Mouse (Mus musculus) kidney, adult 2 months (tissue): ENCODE results near the gene Fbxo36. TPM values are rescaled to one million over a fixed set of nuclear protein-coding genes. Genes with fewer than 3 reads are reported as not detected.

ENCODE experiments used
- DNase-seq: peaks from one replicate; pipeline ENCODE4 v3.0.0; 2021
- H3K27ac ChIP-seq: fragments of 200-500 bp; 2 replicates; pipeline ENCODE4 v1.5.1; 2012; ENCODE audit warnings: low read depth, low read length, control low read depth, inconsistent platforms; ENCODE audit not compliant: insufficient read depth
- H3K27me3 ChIP-seq: fragments of 200-500 bp; replicated peaks from 2 replicates; pipeline ENCODE4 v1.6.1; 2012; ENCODE audit warnings: mild to moderate bottlenecking, moderate library complexity, low read length, inconsistent platforms; ENCODE audit not compliant: control insufficient read depth, insufficient read depth
- H3K36me3 ChIP-seq: fragments of 200-500 bp; 2 replicates; pipeline ENCODE4 v1.6.1; 2012; ENCODE audit warnings: mild to moderate bottlenecking, moderate library complexity, low read length, inconsistent platforms; ENCODE audit not compliant: control insufficient read depth, insufficient read depth
- H3K4me1 ChIP-seq: fragments of 200-500 bp; 2 replicates; pipeline ENCODE4 v1.6.1; 2011; ENCODE audit warnings: low read length; ENCODE audit not compliant: control insufficient read depth, insufficient read depth
- H3K4me3 ChIP-seq: fragments of 200-500 bp; 2 replicates; pipeline ENCODE4 v1.5.1; 2011; ENCODE audit warnings: mild to moderate bottlenecking, low read depth, low read length, control low read depth; ENCODE audit not compliant: insufficient read depth
- CTCF ChIP-seq: fragments of 200-500 bp; conservative IDR thresholded peaks from 2 replicates; pipeline ENCODE4 v1.5.1; 2011; ENCODE audit warnings: low read depth, mild to moderate bottlenecking, control low read depth, low read length, moderate library complexity, mixed read lengths; ENCODE audit not compliant: insufficient read depth, insufficient read length
- POLR2A ChIP-seq: fragments of 200-500 bp; IDR thresholded peaks from one replicate; pipeline ENCODE4 v1.6.1; 2011; ENCODE audit warnings: low read depth, low read length, control low read depth
- WGBS: fragments of 180-500 bp; shearing (Covaris S2); methylation state at CpG from one replicate; pipeline ENCODE4 v1.1.7; 2018; 5-methylcytosine and 5-hydroxymethylcytosine counted together
- polyA plus RNA-seq: library from polyadenylated mRNA; depleted of rRNA; stranded (reverse); fragments of >200 nt; gene quantifications from 2 replicates; pipeline ENCODE4 v1.2.3, GENCODE M21; 2012

Fbxo36 gene
- polyA plus RNA-seq, 1 experiment, result 32.3 TPM

DNA sequence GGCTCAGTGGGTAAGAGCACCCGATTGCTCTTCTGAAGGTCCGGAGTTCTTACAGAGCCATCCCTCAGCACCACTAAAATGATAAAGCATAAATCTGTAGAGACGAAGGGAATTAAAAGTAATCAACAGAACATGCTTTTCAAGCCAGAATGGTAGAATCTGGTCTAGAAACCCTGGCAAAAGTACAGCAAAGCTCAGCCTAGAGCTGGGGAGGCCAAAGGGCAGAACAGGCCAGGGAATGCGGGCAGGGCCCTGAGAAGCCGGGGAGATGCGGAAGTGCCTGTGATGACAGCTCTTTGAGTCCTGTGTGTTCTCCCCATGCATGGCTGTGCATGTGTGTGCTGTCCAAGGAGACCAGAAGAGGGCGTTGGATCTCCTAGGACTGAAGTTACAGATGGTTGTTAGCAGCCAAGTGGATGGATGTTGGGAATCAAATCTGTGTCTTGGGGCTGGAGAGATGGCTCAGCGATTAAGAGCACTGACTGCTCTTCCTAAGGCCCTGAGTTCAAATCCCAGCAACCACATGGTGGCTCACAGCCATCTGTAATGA lies 40.0 kb downstream of the Fbxo36 start:
- Histone ChIP-seq H3K4me1 (no peaks in the 10 kb centered on the region), H3K4me3 (no peak overlapping the region), H3K36me3 (no peaks in the 10 kb centered on the region), H3K27ac (no peak overlapping the region; the same call in 1 of the 2 replicates), H3K27me3 (no peaks in the 10 kb centered on the region)
- DNase-seq, result peak; percentile 73
- 0 out of 2 replicates have a peak, but pooled peaks have one; percentile 12 for TF ChIP-seq CTCF
- no peak for TF ChIP-seq POLR2A
- 80% methylated on average over 8 of the region's 8 CpGs for WGBS

DNA sequence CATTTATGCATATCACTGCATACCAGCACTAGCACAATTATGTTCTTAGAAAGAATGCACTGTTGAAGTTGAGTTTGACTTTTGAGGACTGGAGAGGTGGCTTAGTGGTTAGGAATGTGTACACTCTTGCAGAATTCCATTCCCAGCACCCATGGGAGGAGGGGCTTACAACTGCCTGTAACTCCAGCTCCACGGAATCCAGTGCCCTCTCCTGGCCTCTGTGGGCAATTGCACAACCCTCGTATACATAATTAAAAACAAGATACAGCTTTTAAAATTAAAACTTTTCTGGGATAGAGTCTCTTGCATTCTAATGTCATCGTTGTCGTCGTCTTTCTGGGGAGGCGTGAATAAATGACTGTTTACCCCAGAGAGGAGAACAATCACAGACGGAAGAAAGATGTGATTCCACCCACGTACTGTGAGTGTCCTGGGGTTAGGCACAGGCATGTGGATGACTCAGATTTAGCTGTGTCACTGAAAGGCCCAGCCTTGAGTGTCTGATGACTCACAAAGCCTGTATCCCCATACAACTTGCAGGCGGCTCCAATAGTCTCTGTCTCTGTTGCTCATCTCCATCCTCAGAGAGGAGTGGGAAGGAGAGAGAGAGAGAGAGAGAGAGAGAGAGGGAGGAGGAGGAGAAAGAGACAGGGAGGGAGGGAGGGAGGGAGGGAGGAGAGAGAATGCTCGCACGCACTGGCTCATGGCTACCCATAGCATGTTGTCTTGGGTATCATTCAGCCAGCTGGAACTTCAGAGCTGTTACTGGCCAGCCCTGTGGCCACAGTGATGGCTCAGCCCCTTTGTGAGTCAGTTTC lies 41.8 kb downstream of the Fbxo36 start:
- DNase-seq, result no peak
- Histone ChIP-seq H3K4me1 (no peaks in the 10 kb centered on the region), H3K27me3 (no peaks in the 10 kb centered on the region), H3K4me3 (no peak overlapping the region), H3K36me3 (no peaks in the 10 kb centered on the region), H3K27ac (no peak overlapping the region)
- 75% methylated on average over 11 of the region's 11 CpGs for WGBS
- no peak for TF ChIP-seq POLR2A
- peak; percentile 67 for TF ChIP-seq CTCF

DNA sequence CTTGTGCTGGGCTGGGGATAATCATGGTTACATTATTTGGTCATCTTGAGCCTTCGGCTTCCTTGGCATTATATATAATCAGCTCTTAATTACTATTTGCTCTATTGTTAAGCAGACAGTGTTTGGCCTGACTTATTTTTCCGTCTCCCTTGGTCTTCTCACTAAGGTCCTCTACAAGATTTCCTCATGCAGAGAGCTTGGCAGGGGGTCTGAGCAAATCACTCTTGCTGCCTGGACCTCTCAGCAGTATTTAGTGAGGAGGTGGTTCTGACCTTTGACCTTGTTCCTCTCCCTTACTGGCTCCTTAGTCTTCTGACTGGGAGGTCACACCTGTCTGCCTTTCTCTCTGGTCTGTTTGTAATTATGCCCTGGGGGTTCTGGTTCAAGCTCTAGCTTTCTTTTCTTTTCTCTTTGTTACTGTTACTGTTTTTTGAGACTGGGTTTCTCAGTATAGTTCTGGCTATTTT lies 42.5 kb downstream of the Fbxo36 start:
- no peak overlapping the region for H3K4me3 ChIP-seq
- no peaks in the 10 kb centered on the region for H3K4me1 ChIP-seq
- no peak overlapping the region for H3K27ac ChIP-seq
- peak; percentile 44 for DNase-seq
- H3K27me3 ChIP-seq, result no peaks in the 10 kb centered on the region
- TF ChIP-seq POLR2A (no peak), CTCF (no peak)
- no peaks in the 10 kb centered on the region for H3K36me3 ChIP-seq
- WGBS, result 65% methylated on average over 2 of the region's 2 CpGs

- Histone ChIP-seq H3K27me3 (no peaks in the 10 kb centered on the region), H3K4me1 (no peaks in the 10 kb centered on the region), H3K4me3 (no peak overlapping the region), H3K27ac (no peak overlapping the region), H3K36me3 (no peaks in the 10 kb centered on the region)
- no peak for DNase-seq
- TF ChIP-seq CTCF, result no peak
- no peak for TF ChIP-seq POLR2A
- 85% methylated on average over 4 of the region's 4 CpGs for WGBS
Observed at GRCm38 (mm10) chr1:84882937-84883336, 43.3 kb downstream of the Fbxo36 start.

- no peaks in the 10 kb centered on the region for H3K4me1 ChIP-seq
- no peak overlapping the region for H3K27ac ChIP-seq
- TF ChIP-seq CTCF (no peak), POLR2A (no peak)
Observed at GRCm38 (mm10) chr1:84883889-84884288, 44.2 kb downstream of the Fbxo36 start.

DNA sequence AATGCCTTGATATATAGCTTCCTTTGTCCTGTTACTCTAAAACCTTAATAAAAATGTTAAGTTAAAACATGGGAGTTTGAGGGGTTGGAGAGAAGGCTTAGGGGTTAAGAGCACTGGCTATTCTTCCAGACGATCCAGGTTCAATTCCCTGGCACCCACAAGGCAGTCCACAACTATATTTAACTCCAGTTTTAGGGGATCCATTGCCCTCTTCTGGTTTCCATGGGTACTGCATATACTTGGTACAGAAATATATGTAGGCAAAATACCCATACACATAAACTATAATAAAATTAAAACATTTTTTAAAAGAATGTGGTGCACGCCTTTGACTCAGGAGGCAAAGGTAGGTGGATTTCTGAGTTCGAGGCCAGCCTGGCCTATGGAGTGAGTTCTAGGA lies 45.5 kb downstream of the Fbxo36 start:
- no peak overlapping the region for H3K27ac ChIP-seq
- H3K4me1 ChIP-seq, result no peaks in the 10 kb centered on the region
- TF ChIP-seq CTCF (peak; percentile 25; the same call in 1 of the 2 replicates), POLR2A (no peak)
- WGBS, result 82% methylated on average over 3 of the region's 3 CpGs
- H3K4me3 ChIP-seq, result no peak overlapping the region
- no peaks in the 10 kb centered on the region for H3K27me3 ChIP-seq
- peak; percentile 50 for DNase-seq
- no peaks in the 10 kb centered on the region for H3K36me3 ChIP-seq

More at GRCm38 (mm10) chr1:84883889-84884288, 44.2 kb downstream of the Fbxo36 start:
- 59% methylated on average over 4 of the region's 4 CpGs for WGBS
- H3K27me3 ChIP-seq, result no peaks in the 10 kb centered on the region
- no peaks in the 10 kb centered on the region for H3K36me3 ChIP-seq
- DNase-seq, result no peak
- no peak overlapping the region for H3K4me3 ChIP-seq

DNA sequence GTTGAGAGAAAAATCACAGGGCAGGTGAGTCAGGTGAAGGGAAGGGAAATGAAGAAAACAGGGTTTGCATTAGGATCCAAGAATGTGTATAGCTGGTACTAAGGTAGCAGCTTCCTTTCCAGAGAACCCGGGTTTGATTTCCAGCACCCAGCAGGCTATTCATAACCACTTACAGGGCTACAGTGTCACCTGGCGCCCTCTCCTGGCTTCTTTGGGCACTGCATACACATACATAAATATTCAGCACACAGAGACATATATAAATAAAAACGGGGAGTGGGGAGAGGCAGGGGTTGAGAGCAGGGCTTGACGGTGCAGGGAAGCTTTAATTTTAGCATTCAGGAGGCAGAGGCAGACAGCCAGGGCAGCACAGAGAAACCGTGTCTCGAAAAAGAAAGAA lies 46.3 kb downstream of the Fbxo36 start:
- TF ChIP-seq CTCF (peak; percentile 30; the same call in 1 of the 2 replicates), POLR2A (no peak)
- 89% methylated on average over 6 of the region's 6 CpGs for WGBS

More for the DNA sequence above, 46.3 kb downstream of the Fbxo36 start:
- Histone ChIP-seq H3K4me3 (no peak overlapping the region), H3K36me3 (no peaks in the 10 kb centered on the region), H3K27ac (no peak overlapping the region), H3K4me1 (no peaks in the 10 kb centered on the region), H3K27me3 (no peaks in the 10 kb centered on the region)
- no peak for DNase-seq
